Mouse (Mus musculus): ENCODE measurements around the gene Ppm1h. TPM values are rescaled to one million over a fixed set of nuclear protein-coding genes. Genes with fewer than 3 reads are reported as not detected.

Ppm1h gene
- polyA plus RNA-seq, 1 experiment from 2014 or later = 2.2 TPM

DNA sequence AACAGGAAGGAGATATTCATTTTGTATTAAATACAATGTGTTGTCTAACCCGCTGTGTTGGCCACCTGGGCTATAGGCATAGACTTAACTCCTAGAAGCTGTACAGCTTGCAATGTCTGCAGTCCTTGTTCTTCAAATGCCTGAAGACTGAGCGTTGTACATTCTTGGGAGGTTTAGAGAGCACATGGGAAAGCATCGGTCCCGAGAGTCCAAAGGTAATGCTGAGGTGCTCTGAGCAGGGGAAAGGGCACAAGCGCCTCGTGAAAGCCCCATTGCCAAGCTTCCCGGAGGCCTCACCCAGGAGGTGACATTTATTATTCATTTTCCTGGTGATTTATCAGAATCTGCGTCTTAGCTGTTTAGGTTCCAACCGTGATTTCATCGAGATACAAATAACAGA is 261.0 kb downstream of the Ppm1h start:
- H3K27ac ChIP-seq (replicated peaks) = no peak overlapping the region
- H3K4me3 ChIP-seq (replicated peaks) = no peak overlapping the region
- ATAC-seq (ENCODE audit: insufficient read depth) = no peak
- no peaks in the 10 kb centered on the region for H3K27me3 ChIP-seq
- no peak overlapping the region for H3K9ac ChIP-seq
- no peak overlapping the region for H3K4me2 ChIP-seq
- no peaks in the 10 kb centered on the region for H3K9me3 ChIP-seq (replicated peaks)
- 76% methylated on average over 10 of the region's 10 CpGs for WGBS (ENCODE audit: insufficient replicate concordance)
- H3K4me1 ChIP-seq (replicated peaks) = no peaks in the 10 kb centered on the region
- H3K36me3 ChIP-seq (replicated peaks) = no peaks in the 10 kb centered on the region

DNA sequence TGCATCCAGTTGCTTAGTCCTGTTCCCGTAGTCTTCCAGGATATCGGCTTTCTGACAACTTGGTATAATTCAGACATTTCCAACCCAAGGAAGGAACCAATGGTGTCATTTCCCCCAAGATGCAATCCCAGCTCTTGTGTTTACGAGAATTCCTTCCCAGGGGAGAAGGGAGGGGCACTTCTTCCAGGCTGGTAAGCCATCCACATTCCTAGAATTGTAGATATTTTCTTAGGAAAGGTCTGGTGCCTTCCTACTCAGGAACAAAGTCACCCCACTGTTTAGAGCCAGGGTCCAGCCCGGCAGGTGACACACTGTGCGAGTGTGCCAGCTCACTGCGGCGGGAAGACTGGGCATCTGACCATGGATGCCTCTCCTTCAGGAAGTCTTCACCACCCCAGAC is 264.2 kb downstream of the Ppm1h start:
- 64% methylated on average over 7 of the region's 7 CpGs for WGBS (ENCODE audit: insufficient replicate concordance)
- Histone ChIP-seq H3K27ac (replicated peaks) (no peak overlapping the region), H3K4me1 (replicated peaks) (no peaks in the 10 kb centered on the region), H3K27me3 (no peaks in the 10 kb centered on the region), H3K9me3 (replicated peaks) (no peaks in the 10 kb centered on the region), H3K4me3 (replicated peaks) (no peak overlapping the region), H3K9ac (no peak overlapping the region), H3K36me3 (replicated peaks) (no peaks in the 10 kb centered on the region), H3K4me2 (no peak overlapping the region)
- no peak for ATAC-seq (ENCODE audit: insufficient read depth)

DNA sequence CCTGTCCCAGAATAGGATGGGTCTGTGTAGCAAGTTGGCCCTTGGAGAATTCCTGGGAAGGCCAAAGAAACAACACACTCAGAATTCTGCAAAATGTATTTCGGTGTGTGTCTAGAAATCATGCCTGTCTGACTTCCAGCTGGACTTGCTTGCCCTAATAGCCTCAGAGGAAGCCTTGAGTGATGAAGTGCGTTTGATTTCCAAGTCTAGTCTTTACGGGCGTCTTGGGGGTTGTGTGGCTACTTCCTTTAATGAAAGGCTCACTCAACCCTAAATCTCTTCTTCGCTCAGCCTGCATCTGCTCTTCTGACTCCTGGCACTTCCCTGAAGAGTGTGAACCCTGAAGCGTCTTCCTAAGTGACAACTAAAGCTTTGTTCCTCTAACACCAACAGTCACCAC is 265.3 kb downstream of the Ppm1h start:
- H3K27me3 ChIP-seq = no peaks in the 10 kb centered on the region
- no peak overlapping the region for H3K27ac ChIP-seq (replicated peaks)
- H3K4me1 ChIP-seq (replicated peaks) = no peaks in the 10 kb centered on the region
- H3K9me3 ChIP-seq (replicated peaks) = no peaks in the 10 kb centered on the region
- no peaks in the 10 kb centered on the region for H3K36me3 ChIP-seq (replicated peaks)
- no peak overlapping the region for H3K4me3 ChIP-seq (replicated peaks)
- no peak overlapping the region for H3K4me2 ChIP-seq
- 38% methylated on average over 6 of the region's 6 CpGs for WGBS (ENCODE audit: insufficient replicate concordance)
- no peak for ATAC-seq (ENCODE audit: insufficient read depth)
- H3K9ac ChIP-seq = no peak overlapping the region

DNA sequence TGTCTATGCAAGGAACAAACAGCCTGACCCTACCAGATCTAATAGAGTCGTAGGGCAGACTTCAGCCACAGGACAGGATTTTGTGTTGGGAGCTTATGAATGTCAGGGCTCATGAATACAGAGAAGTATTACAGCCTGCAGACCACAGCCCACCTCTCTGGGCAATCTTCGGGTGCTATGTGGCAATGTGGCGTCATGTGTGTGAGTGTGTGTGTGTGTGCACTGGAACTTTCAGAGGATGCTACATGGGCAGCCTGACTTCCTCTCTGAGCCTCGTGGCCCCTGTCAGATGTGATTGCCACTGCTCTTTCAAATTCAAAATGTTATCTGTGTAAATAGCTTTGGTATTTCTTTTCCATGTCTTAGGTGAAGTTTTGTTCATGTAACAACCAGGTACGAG is 266.3 kb downstream of the Ppm1h start:
- H3K36me3 ChIP-seq (replicated peaks) = no peaks in the 10 kb centered on the region
- no peaks in the 10 kb centered on the region for H3K9me3 ChIP-seq (replicated peaks)
- WGBS (ENCODE audit: insufficient replicate concordance) = 46% methylated on average over 5 of the region's 5 CpGs
- H3K27ac ChIP-seq (replicated peaks) = no peak overlapping the region
- no peaks in the 10 kb centered on the region for H3K4me1 ChIP-seq (replicated peaks)
- H3K4me2 ChIP-seq = no peak overlapping the region
- no peak for ATAC-seq (ENCODE audit: insufficient read depth)
- no peak overlapping the region for H3K4me3 ChIP-seq (replicated peaks)
- no peak overlapping the region for H3K9ac ChIP-seq
- H3K27me3 ChIP-seq = no peaks in the 10 kb centered on the region

DNA sequence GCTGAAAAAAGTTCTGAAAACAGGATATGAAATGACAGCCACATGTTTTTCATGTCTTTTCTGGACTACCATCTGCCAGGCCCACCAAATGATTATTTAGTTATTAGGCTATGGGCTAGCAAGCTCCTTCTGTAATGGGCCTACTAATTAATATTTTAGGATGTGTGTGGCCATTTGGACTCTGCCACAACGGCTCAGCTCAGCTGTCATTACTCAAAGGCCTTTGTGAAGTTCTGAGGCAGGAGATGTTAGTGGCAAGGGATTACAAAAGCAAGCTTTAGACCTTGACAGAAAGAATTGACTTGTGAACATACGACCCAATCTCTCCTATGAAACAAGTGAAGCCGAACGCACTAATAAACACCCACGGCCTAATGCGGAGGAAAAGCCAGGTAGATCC is 272.4 kb downstream of the Ppm1h start:
- H3K36me3 ChIP-seq (replicated peaks) = no peaks in the 10 kb centered on the region
- no peak overlapping the region for H3K9ac ChIP-seq
- no peak overlapping the region for H3K4me2 ChIP-seq
- WGBS (ENCODE audit: insufficient replicate concordance) = 73% methylated on average over 6 of the region's 6 CpGs
- H3K4me3 ChIP-seq (replicated peaks) = no peak overlapping the region
- no peaks in the 10 kb centered on the region for H3K27me3 ChIP-seq
- no peaks in the 10 kb centered on the region for H3K9me3 ChIP-seq (replicated peaks)
- no peak for ATAC-seq (ENCODE audit: insufficient read depth)
- H3K27ac ChIP-seq (replicated peaks) = no peak overlapping the region
- no peaks in the 10 kb centered on the region for H3K4me1 ChIP-seq (replicated peaks)

DNA sequence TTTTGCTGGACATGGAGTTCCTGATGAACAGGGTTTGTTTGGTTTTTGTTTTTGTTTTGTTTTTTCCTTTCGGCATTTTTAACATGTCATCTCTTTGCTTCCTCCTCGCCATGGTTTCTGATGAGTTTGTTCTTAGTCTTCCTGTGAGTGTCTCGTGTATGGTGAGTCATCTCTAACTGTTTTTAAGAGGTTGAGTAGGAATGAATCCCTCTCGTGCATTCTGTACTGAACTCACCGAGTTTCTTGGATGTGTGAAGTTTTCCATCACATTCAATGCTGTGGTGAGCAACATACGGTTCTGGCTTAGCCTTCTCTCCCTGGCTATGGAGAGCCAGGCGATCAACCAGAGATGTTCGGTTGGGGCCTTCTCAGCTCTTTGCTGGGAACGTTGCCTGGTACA is 275.0 kb downstream of the Ppm1h start:
- Histone ChIP-seq H3K4me2 (no peak overlapping the region), H3K9me3 (replicated peaks) (no peaks in the 10 kb centered on the region), H3K27me3 (no peaks in the 10 kb centered on the region), H3K9ac (no peak overlapping the region), H3K27ac (replicated peaks) (no peak overlapping the region), H3K4me3 (replicated peaks) (no peak overlapping the region), H3K36me3 (replicated peaks) (no peaks in the 10 kb centered on the region), H3K4me1 (replicated peaks) (no peaks in the 10 kb centered on the region)
- 68% methylated on average over 9 of the region's 9 CpGs for WGBS (ENCODE audit: insufficient replicate concordance)
- ATAC-seq (ENCODE audit: insufficient read depth) = no peak

DNA sequence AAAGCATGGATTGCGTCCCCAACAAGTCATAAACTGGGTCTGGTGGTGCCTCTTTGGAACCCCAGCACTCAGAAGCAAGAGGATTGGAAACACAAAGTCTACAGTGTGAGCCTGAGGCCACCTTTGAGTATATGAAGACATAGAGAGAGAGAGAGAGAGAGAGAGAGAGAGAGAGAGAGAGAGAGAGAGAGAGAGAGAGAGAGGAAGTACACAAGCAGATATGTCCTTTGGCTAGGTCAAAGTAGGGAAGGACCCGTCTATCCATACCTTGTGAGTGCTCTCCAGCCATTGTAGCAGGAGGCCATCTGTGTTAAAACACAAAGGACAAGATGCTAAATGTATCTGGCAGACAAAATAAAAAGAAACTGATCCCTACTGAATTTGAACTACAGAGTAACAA is 279.4 kb downstream of the Ppm1h start:
- no peaks in the 10 kb centered on the region for H3K9me3 ChIP-seq (replicated peaks)

DNA sequence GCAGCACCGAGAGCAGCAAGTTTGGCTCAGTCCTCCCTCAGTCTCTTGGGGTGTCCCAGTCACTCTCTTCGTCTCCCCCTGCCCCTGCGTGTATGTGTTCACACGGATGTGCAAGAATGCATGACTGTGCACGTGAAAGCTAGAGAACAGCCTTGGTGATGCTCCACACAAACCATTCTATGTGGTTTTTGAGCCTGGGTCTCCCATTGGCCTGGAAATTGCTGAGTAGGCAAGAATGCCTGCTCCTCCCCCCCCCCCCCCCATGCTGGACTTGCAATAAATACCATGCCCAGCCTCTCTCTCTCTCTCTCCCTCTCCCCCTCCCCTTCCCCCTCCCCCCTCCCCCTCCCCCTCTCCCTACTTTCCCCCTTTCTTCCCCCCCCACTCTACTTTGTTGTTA is 280.1 kb downstream of the Ppm1h start:
- no peak overlapping the region for H3K9ac ChIP-seq
- H3K4me3 ChIP-seq (replicated peaks) = no peak overlapping the region
- H3K9me3 ChIP-seq (replicated peaks) = no peaks in the 10 kb centered on the region
- H3K27ac ChIP-seq (replicated peaks) = no peak overlapping the region
- H3K27me3 ChIP-seq = peaks cover 13% of the 10 kb centered on the region
- H3K4me1 ChIP-seq (replicated peaks) = no peaks in the 10 kb centered on the region
- WGBS (ENCODE audit: insufficient replicate concordance) = 78% methylated on average over 5 of the region's 5 CpGs
- no peak overlapping the region for H3K4me2 ChIP-seq
- no peaks in the 10 kb centered on the region for H3K36me3 ChIP-seq (replicated peaks)
- no peak for ATAC-seq (ENCODE audit: insufficient read depth)

More for the DNA sequence above, 279.4 kb downstream of the Ppm1h start:
- H3K36me3 ChIP-seq (replicated peaks) = no peaks in the 10 kb centered on the region
- 55% methylated on average over 2 of the region's 2 CpGs for WGBS (ENCODE audit: insufficient replicate concordance)
- ATAC-seq (ENCODE audit: insufficient read depth) = no peak
- no peak overlapping the region for H3K4me3 ChIP-seq (replicated peaks)
- H3K27ac ChIP-seq (replicated peaks) = no peak overlapping the region
- H3K4me2 ChIP-seq = no peak overlapping the region
- no peak overlapping the region for H3K9ac ChIP-seq
- H3K4me1 ChIP-seq (replicated peaks) = no peaks in the 10 kb centered on the region
- H3K27me3 ChIP-seq = peaks cover 8% of the 10 kb centered on the region

DNA sequence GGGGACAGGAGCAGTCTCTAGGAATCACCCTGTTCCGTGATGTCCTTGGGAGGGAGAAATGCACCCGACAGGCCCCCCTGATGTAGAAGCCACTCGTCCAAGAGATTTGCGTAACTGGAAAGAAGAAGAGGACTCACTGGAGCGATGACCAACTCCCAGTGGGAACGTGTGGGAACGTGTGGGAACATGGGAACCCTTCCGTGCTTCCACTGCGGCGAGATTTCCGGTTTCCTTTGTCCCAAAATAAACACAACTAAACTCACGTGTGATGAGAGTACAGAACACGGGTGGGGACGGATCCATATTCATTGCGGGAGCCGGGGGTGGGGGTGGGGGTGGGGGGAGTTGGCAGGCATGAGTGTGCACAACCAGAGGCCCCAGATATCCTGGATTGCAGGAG is 281.7 kb downstream of the Ppm1h start:
- Histone ChIP-seq H3K36me3 (replicated peaks) (no peaks in the 10 kb centered on the region), H3K4me3 (replicated peaks) (no peak overlapping the region), H3K27me3 (peaks cover 19% of the 10 kb centered on the region), H3K9ac (no peak overlapping the region), H3K4me1 (replicated peaks) (no peaks in the 10 kb centered on the region), H3K9me3 (replicated peaks) (no peaks in the 10 kb centered on the region), H3K27ac (replicated peaks) (no peak overlapping the region), H3K4me2 (no peak overlapping the region)
- WGBS (ENCODE audit: insufficient replicate concordance) = 73% methylated on average over 16 of the region's 16 CpGs
- ATAC-seq (ENCODE audit: insufficient read depth) = no peak

DNA sequence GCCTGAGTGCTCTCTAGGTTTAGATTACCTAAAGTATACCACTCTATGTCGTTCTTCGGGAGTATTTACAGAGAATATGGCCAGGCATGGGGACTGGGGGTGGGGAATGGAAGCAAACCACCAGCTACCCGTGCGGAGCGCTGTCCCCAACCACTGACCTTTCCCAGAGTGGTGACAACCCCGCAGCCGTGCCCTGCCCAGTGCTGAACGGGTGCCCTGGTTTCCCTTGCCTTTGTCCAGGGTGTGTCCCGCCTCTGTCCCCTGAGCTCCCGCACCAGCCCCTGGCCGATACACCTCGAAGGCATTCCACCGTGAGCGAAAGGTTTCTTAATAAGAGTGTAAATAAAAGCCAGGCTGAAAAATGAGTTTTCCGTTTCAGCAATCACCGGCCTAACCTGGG is 282.2 kb downstream of the Ppm1h start:
- no peaks in the 10 kb centered on the region for H3K36me3 ChIP-seq (replicated peaks)
- no peak overlapping the region for H3K9ac ChIP-seq
- H3K27me3 ChIP-seq = peaks cover 19% of the 10 kb centered on the region
- WGBS (ENCODE audit: insufficient replicate concordance) = 62% methylated on average over 16 of the region's 16 CpGs
- no peak overlapping the region for H3K4me2 ChIP-seq
- H3K4me3 ChIP-seq (replicated peaks) = no peak overlapping the region
- no peak for ATAC-seq (ENCODE audit: insufficient read depth)
- H3K4me1 ChIP-seq (replicated peaks) = no peaks in the 10 kb centered on the region
- H3K9me3 ChIP-seq (replicated peaks) = no peaks in the 10 kb centered on the region
- no peak overlapping the region for H3K27ac ChIP-seq (replicated peaks)

DNA sequence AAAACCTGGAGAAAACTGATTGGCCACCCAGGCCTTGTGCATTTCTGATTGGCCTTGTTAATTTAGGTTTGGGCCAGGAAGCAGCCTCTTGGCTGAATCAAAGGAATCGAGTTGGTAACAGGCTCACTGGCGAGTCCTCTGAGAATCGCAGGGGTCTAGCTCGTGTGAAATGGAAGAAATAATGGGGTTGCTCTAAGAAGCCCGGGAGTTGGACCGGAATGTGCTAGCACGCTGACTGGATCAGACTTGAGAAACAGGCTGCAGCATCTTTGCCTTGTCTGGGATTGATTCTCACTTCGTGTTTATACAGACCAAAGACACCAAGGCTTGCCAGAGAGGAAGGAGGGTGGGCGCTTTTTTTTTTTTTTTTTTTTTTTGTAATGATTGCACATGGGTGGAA is 282.9 kb downstream of the Ppm1h start:
- Histone ChIP-seq H3K9ac (no peak overlapping the region), H3K27ac (replicated peaks) (no peak overlapping the region), H3K4me2 (no peak overlapping the region), H3K4me1 (replicated peaks) (no peaks in the 10 kb centered on the region), H3K9me3 (replicated peaks) (no peaks in the 10 kb centered on the region), H3K36me3 (replicated peaks) (no peaks in the 10 kb centered on the region), H3K27me3 (peaks cover 19% of the 10 kb centered on the region), H3K4me3 (replicated peaks) (no peak overlapping the region)
- WGBS (ENCODE audit: insufficient replicate concordance) = 59% methylated on average over 9 of the region's 9 CpGs
- ATAC-seq (ENCODE audit: insufficient read depth) = no peak

DNA sequence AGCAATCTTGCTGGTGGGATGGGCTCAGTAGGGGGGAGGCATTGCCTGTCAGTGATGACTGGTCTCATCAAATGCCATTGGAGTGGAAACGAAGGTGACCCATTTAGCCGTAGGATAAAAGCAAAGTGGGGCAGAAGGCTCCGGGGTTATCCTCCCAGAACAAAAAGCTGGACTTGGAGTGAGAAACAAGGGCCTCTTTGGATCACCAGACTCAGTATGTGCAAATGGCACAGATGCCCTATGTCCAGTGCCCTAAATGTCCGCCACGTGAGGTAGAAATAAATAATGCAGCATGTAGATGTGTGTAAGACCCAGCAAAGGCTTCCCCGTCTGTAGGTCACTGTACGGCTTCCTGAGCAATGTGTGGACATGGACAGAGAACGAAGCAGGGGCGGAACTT is 284.1 kb downstream of the Ppm1h start:
- no peak overlapping the region for H3K27ac ChIP-seq (replicated peaks)
- no peaks in the 10 kb centered on the region for H3K9me3 ChIP-seq (replicated peaks)
- H3K27me3 ChIP-seq = peaks cover 19% of the 10 kb centered on the region
- ATAC-seq (ENCODE audit: insufficient read depth) = no peak
- no peak overlapping the region for H3K9ac ChIP-seq
- no peak overlapping the region for H3K4me2 ChIP-seq
- no peaks in the 10 kb centered on the region for H3K36me3 ChIP-seq (replicated peaks)
- H3K4me1 ChIP-seq (replicated peaks) = no peaks in the 10 kb centered on the region
- H3K4me3 ChIP-seq (replicated peaks) = no peak overlapping the region
- WGBS (ENCODE audit: insufficient replicate concordance) = 64% methylated on average over 9 of the region's 9 CpGs

Measured in liver, embryonic 15.5 days (tissue).